Mouse (Mus musculus) embryo, embryonic 11 days (tissue): ENCODE measurements around the gene Rin2.

Experiments
- DNase-seq: peaks from one replicate; pipeline ENCODE4 v3.0.0-alpha.2; 2015

The Rin2 gene

DNA sequence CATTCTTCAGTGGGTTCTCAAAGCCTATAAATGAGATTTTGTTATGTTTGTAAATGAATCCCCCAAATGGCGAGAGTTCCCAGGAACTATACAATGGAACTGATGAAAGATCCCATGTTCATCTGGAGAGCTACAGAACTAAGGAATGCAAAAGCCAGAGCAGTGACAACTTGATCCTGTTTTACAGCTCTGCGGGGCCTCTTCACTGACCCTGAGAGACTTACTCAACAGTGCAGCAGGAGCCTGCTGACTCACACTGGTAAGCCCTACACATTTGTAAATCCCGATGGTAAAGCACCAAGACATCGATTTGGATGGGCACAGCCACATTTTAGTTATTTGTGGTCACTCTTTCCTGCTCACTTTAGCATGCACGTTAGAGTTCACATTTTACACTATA, 62.2 kb downstream of the Rin2 start:
- peak; percentile 23 for DNase-seq

DNA sequence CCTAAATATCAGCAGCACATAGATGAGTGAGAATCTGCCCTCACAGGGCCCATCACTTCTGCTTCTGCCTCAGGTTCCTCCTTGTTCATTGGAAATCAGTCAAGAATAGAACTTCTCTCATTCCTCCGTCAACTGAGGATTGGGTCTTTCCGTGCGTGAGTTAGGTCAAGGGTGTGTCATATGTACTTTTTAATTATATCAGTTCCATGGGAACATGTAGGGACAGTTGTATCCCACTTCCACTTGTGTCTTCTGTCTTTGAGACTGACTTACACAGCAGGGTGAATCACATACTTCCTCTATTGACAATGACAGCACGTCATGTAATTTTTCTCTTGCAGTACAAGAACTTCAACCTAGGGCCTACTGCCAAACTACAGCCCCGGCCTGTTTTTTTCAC, 65.7 kb downstream of the Rin2 start:
- DNase-seq: no peak

DNA sequence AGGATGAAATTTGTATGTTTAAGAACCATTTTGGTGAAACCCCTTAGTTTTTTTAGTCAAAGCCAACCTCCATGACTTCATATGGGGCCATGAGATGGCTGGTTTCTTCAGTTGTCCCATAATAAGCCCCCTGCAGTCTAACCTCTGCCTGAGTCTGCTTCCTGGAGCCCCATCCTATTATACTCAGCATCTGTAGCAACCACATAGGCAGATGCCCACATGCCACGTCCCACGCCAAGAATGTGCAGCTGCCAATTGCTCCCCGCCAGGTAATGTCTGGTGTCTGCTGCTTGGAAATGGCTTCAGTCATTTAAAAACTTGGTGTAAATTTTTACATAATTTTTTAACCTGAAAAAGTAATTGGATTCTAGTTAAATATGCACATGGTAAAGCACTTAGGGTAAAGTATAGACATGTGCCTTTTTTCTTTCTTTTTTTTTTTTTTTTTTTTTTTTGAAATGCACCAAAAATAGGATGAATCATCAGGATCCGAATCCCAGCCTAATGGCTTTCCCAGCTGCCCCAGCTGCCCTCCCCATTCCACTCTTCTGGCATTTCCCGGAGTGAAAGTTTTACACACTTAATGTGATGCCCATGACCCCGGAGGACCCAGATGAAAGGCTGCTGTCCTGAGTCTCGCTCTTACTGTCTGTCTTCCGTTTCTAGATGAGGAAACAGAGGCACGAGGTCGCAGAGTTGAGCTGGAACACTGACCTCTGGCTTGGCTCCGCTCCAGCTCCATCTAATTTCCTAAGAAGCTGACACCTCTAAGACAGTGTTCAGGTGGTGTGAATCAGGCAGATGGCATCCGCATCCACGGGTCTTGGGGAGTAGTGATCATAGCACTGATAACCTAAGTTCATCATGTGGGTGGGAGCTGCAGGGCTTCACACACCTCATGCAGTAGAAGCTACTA, 68.0 kb downstream of the Rin2 start:
- peak; percentile 37 for DNase-seq

DNA sequence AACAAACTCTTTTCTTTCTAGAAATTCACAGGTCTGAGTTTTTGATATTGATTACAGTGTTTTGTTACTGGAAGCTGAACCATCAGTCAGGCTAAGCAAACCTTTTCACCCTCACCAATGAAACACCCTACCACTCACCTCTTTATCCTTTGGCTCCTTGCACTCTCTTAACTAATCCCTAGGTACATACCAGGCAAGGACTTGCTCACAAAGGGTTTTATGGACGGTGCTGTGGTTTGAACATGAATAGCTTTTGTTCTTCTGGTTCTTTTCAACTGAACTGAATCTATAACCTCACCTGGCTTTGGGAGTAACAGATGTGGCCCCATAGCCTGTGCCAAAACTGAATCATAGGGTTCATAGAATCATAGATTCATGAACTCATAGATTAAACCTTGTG, 71.4 kb downstream of the Rin2 start:
- DNase-seq: no peak

DNA sequence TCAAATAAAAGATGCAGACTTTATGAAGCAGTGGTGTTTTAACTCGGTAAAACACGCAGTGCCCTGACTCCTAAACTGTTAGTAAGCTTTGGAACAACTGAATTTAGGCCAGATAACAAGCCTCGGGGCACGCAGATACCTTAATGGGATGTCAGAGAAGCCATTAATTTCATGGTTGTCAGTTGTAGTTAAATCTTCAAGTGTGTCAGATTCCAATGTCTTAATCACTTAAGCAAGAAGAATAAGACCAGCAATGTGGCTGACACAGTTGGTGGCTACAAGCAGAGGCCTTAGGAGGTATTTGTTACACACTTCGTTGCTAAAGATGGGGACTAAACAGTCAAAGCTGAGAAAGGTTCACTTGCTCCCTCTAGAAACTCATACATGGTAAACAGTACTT, 74.6 kb downstream of the Rin2 start:
- DNase-seq: no peak

DNA sequence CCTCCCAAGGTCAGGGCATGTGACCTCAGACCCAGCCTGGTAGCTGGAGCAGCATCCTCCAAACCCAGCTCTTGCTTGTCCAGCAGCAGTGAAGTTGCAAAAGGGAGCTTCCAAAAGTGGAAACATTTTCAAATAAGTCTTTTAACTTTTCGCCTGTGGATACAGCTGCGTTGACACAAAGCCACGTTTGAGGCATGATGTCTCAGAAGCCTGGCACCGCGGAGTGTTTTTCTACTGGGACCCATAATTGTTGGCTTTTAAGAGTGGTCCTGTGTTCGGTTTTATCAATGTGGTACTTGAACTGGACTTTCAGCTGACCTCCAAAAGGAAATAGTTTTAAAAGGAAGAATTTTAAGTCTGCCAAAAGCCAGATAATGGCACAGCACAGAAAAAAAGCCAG, 77.6 kb downstream of the Rin2 start:
- no peak for DNase-seq

DNA sequence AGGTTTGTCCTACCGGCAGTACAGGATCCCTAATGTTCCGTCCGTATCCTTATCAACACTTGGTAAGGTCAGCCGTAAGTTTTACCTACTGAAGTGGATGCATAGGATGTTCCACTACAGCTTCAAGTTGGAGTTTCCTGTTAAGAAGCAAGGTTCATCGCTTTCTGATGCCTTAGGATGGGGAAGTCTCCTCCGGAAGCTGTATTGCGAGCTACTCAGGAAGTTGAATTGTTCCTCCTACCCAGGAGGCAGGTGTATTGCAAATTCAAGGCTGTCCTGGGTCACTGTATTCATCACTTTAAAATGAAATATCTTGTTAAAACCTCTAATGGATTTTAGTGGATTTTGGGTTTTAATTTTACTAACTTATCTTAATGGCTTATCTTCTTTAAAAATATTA, 79.0 kb downstream of the Rin2 start:
- no peak for DNase-seq

DNA sequence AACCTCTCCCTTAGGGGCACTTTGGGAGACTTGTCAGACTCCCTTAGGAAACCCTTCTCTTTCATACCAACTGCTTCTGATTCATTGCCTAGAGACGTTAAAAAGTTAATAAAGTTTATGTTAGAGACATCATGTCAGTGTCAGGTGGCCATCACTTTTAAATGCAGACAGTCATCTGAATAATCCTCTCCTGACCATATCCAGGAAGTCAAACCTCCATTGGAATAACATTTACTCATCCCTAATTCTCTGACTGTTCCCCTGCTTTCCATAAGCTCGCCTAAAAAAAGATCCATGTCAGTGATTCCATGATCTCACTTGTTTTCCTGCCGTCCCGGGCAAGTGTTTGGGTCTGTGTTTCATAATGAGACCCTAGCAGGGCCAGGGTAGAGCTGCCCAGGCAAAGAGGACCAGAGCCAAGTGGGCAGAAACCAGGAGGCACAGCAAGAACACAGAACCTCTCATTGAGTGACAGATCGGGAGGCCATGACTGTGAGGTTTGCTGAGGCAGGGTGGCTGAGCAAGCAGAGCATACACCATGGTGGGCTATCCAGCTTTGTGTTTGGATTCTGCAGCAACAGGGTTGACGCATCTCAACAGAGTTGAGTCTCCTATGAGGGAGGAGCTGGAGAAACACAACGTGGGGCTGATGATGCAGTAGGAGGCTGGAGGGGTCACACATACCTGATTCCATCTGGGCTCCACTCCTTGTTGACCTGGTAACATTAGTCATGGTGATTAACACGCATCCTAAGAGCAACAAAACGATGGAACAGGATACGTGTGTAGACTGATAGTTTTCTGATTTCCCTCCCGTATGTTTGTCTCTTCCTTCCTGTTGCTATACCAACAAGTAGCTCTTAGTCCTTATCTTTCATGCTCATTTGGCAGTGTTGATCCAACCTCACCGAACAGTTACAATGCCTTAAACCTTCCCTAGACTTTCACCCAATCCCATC, 81.1 kb downstream of the Rin2 start:
- DNase-seq: no peak

DNA sequence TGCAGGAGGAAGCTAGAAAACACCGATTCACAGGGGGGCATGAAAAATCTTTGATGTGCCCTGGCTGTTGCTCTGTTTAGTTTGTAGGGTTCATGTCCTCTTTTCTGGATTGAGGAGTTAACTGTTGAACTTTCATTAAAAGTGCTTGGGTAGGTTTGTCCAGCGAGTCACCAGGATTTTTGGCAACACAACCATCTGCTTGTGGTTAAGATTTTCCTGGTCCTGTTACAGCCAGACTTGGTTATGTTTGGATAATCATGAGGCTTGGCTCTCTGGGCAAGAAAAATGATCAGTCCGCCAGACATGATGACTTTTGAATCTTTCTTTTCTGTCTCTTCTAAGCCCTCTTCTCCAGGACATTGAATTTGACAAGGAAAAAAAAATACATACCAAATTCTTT, 85.1 kb downstream of the Rin2 start:
- no peak for DNase-seq

DNA sequence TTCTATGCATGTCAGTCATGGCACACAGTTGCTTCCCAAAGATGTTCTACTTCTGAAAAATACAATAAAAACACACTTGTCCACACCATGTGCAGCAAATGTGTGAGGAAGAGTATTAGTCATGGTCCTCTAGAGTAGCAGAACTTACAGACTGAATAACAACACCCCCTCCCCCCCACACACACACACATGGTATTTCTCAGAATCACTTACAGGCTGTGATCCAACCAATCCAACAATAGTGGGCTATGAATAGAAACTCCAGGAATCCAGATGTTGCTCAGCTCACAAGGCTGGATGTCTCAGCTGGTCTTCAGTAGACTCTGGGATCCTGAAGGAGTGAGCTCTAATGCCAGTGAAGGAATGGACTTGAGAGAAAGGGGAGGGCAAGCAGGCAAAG, 86.4 kb downstream of the Rin2 start:
- no peak for DNase-seq

DNA sequence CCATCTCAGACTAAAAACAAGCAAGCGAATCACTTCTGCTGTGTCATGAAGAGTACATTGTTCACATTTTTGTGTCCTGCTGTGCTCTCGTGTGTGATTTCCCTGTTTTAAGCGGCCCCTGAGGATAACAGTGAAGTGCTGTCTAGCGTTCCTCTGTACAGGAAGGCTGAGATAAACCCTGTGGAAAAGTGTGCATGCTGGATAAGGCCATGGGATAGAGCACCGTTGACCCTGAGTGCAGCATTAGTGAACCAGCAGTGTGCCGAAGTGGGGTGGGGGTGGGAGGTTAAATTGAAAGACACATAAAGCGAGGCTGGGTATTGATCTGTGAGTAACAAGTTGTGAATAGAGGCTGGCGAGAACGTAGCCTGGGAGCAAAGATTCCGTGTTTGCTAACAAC, 94.9 kb downstream of the Rin2 start:
- DNase-seq: peak; percentile 40

DNA sequence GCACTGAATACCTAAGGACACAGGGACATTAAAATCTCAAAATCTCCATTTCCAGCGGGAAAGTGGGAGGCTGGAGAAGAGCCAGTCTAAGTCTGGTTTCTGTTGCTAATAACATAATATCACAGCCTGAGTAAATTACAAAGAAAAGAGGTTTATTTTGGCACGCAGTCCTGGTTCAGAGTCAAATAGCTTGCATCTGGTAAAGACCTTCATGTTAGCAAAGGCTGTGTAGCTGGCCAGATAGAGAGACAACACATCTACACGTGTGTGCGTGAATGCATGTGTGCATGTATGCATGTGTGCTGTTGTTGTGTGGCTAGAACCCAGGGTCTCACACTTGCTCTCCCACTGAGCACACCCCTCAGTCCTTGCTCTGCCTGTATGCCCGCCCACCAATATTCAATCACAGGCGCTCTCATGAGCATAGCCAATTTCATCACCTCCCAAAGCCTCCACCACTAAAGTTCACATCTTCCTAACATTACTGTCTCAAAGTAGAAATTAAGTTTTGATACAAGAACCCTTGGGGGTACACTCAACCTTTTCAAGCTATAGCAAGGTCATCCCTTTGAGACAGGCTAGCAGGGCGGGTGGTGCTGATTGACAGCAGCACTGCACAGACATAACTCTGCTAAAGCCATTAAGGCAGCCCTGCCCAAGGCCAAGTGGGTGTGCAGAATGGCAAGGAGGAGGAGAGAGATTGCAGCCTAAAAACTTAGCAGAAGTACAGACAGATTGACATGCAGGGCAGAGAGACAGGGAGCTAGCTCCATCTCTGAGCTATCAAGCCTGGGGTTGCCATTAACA, 95.9 kb downstream of the Rin2 start:
- no peak for DNase-seq

DNA sequence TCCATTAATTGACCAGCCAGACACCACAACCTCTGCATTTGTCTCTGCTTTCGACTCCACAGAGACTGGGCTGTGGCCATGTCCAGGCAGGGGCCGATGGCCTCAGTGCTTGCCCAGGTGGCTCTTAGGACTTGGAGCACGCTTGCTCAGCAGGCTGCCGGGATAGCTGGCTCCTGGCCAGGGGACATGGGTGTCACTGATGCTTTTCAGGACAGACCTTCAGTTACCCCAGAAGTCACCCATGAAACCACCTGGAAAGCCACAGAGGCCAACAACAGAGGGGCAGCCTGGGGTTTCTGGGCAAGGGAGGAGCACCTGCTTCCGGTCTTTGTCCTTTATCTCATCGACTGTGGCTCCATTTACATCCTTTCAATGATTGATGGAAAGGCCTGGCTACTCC, 108.2 kb downstream of the Rin2 start:
- no peak for DNase-seq

DNA sequence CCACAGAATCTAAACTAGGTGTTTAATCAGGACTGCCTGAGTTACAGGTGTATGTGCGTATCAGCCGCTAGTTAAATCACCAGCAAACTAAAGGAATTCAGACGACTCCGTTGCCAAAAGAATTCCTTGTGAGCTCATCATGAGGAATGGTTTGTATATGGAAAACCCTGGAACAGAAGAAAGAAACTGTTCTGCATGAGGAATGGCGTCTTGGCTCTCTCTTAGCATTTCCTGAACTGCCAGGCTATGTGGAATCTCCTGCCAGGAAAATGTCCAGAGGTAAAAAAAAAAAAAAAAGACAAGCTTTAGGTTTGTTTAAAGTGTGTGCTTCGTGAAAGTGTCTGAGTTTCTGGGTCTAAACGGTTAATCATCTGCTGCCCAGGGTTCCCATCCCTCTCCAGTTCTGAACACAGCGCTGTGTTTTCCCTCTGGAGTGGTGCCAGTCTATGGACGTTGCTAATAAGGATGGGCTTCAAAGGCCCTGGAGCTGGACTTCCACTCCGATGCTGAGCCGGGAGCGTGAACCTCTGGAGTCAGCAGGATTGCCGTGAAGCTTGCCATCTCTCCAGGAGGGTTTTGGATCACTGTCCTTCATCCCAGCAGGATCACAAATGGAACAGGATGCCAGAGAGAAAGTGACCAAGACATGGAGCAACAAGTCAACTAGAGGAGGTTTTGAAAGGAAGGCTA, 109.4 kb downstream of the Rin2 start:
- no peak for DNase-seq

DNA sequence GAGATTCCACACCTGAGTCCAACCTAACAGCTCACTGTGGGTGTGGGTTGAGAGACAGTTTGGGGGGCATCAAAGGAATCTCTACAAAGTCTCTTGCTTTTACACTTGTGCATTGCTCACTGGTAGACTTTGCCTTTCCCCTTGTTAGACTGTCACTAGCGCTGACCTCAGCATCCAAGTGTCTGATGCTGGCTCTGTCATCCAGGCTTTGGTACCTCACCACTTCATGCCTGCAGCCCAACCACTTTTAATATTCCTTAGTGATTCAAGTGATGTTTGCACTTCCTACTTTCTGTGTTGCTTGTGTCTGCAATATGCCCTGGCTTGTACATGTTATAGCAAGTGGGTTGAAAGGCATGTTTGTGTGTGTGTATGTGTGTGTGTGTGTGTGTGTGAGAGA, 109.9 kb downstream of the Rin2 start:
- no peak for DNase-seq

DNA sequence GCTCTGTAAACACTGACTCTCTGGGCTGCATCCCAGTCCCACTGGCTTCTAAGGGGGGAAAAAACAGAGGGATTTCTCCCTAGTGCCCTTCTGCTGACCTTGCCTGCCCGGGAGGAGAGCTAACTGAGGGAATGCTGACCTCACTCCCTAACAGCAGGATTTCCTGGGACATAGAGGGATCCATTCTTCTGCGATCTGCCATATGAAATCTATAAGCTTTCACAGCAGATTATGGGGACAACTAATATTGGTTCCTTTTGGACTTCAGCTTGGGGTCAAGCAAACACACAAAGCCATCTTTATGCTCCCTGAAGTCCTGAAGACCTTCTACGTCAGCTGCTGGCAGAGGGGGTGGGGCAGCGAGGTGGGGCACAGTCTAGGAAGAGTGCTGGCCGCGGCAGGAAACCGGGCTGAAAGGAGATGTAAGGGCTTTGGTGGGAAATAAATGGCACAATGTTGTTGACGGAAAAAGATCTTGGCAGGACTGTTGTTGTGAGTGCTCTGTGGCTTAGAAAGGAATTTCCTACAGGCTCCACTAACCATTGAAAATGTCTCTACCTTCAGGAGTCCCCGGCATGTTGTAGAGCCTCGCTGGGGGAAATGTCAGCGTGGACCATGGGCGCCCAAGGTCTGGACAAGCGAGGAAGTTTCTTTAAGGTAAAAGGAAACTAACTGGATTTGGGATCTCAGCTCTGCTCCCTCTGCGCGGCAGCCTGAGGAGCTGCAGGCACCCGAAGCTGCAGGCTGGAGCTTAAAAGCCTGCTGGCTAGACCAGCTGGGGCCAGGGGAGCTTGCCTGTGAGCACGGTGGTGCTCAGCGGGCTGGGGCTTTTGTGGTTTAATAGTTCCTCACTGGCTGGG, 111.0 kb downstream of the Rin2 start:
- DNase-seq: peak; percentile 83

DNA sequence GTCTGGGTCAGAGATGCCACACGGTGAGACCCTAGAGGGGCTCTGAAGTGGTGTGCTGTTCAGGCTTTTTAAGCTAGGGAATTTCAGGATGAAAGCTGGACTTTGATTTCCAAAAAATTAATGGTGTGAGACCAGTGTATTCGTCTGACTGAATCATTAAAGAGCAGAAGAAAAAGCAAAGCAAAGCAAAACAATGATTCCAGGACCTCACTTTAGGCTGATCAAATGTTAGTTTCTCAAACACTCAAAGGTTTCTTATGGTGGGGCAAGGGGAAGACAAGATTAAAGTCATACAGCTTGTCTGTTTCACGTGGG, 111.6 kb downstream of the Rin2 start:
- DNase-seq: no peak

DNA sequence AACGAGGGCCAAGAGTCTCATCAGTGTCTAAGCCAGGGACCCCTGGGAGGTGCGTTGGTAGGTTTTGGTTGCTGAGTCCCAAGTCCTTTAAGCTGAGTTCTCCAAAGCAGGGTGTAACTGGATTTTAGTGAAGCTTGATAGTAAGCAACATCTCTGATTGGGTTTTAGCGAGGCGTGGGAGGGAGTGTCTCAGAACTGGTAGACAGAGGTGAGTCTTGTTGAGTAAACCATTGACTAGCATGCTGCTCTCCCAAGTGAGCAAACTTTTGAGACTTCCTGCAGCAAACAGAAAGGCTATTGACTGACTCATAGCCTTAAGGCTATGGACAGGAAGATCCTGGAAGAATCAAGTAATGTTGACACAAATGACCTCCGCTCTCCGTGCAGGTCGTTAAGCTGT, 112.5 kb downstream of the Rin2 start:
- no peak for DNase-seq

DNA sequence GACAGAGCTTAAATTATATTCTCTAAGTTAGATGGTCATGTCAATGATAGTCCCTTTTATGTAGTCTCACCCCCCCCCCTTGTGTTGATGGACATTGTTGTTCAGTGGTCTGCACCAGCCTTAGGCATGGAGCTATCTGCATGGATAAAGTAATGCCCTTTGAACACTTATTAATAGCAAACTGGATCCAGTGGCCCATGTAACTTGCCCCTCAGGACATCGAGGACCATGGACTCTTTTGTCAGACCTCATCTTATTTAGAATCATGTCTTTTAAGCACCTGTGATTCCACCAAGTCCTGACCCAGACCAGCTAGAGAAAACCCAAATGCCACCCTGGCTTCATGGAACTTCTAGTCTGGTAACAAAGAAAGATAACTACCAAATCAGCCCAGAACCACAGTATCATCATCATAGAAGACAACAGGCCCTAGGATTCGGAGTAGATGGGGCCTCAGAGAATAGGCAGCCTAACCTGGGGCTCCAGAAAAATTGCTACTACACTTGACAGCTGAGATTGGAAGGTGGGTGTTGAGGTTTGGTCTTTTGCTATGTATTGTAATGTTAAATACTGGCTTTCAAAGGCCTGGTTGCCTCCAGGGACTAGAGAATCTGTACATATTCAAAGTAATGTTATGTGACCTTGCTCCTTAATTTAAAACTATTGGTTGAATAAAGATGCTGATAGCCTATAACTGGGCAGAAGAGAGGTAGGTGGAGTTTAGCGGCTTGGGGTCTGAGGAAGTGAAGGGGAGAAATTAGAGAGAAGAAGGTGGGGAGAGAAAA, 113.7 kb downstream of the Rin2 start:
- no peak for DNase-seq

DNA sequence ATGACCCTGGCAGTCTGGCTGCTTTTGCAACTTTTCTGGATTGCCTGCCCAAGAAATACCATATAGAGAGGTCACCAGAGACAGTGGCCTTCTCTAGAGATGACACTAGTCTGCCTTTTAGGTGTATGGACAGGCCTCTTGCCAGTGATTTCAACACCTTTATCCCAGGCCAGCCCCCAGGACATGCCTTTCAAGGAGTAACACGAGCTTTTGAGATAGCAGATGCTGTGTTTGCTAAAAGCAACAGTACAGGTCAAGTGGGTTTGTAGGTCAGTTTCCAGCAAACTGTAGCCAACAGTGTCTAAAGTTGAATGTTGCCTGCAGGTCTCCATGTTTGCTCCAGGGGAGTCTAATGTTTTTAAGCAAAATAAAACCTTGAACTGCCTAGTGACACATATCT, 118.7 kb downstream of the Rin2 start:
- DNase-seq: no peak
